Mouse (Mus musculus): ENCODE results near the gene 2700097O09Rik.

DNA sequence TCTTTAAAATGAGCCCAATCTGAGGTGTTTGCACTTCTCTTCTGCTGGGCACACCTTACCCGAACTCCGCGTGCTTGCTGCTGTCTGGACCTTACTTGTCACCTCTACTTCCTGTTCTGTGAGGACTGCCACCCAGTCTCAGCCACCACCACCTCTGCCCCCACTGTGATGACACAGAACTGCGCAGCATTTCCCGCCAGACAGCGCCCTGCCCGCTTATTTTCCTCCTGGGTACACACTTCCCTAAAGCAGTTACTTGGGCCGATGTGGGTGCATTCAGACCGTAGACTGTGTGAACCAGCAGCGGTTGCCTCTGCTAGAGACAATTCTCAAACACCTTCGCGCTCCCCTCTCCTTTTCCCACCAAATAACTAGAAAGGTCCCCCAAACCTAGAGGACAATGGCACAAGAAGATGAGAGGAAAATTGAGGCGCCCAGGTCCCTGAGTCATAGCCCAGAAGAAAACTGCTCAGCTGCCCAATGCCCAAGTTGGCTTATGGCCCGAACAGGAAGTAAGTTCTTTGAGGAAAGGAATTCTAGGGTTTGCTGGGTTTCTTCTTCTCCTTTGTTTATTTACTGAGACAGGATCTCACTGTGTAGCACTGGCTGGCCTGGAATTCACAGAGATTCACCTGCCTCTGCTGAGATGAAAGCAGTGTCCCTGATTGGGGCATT is 80.8 kb downstream of the 2700097O09Rik start:
- no peak for TF ChIP-seq GATA1 (IDR thresholded peaks at IDR 0.05; ENCODE audit: low read length)
- no peak for TF ChIP-seq TAL1 (IDR thresholded peaks at IDR 0.05; ENCODE audit: low read length)
